Mouse (Mus musculus) liver, adult 2 months (tissue): ENCODE measurements at regions not wholly inside any gene's neighbourhood (a gene's known extent, or its start where the extent isn't known, plus 50 kb on each side); places are given as distances from the start of the nearest gene placed in this dataset.

Experiments
- CTCF ChIP-seq: fragments of 200-500 bp; IDR thresholded peaks from 2 replicates; pipeline ENCODE4 v1.5.1; 2011; ENCODE audit warnings: low read depth, low read length, control low read depth
- POLR2A ChIP-seq: fragments of 200-500 bp; IDR thresholded peaks from 2 replicates; pipeline ENCODE4 v1.6.1; 2011; ENCODE audit warnings: low read length, control low read depth; ENCODE audit not compliant: insufficient read depth; ENCODE audit errors: extremely low read depth

DNA sequence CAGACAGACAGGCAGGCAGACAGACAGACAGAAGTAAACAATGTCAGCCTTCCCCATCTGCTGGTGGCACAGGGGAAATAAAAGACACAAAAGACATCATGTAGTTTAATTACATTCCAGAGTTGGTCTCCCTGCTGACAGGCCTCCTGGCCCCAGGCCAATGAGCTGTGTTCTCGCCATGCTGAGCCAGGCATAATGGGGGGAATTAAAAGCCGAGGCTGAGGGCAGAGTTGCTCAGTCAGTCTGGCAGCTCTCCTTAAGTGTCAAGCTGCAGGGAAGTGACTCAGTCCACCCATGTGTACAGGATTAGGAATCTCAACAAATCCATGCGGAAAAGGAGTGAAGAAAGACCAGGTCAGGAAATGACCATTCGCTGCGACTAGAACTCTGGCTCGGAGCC is 214.5 kb upstream of the Castor2 start:
- no peak for TF ChIP-seq CTCF
- no peak for TF ChIP-seq POLR2A
